Mouse (Mus musculus): ENCODE data around the gene Phldb3. TPM values are rescaled to one million over a fixed set of nuclear protein-coding genes. Genes with fewer than 3 reads are reported as not detected.

Gene Phldb3
- polyA plus RNA-seq, 1 experiment from 2014 or later, result 2.7 TPM

- ChIA-PET POLR2A (no interaction called here), CTCF (interaction anchor here (1.1 to 1.5 kb wide), 2 partner anchors 10 to 34 kb away, joined by 3 to 5 read pairs; no protein-coding TSS in a partner anchor)
- H3K27me3 ChIP-seq, result no peaks in the 10 kb centered on the region
- no peak for ATAC-seq
- TF ChIP-seq CTCF (IDR thresholded peaks at IDR 0.05), result no peak
- in situ Hi-C loops (cut with MboI; ENCODE audit: low pct_unique_long_range_greater_than_20kb), result no loop called here
- no peak for DNase-seq (ENCODE audit: low read depth, low spot score)
These were observed 18.4 kb downstream of the Phldb3 start for GRCm38 (mm10) chr7:24628685-24629610.

- DNase-seq (ENCODE audit: low read depth, low spot score) (no peak), ATAC-seq (no peak)
- POLR2A ChIA-PET, result no interaction called here
These were observed 19.1 kb downstream of the Phldb3 start for GRCm38 (mm10) chr7:24629672-24630071.

GRCm38 (mm10) chr7:24630116-24630880 lies 19.7 kb downstream of the Phldb3 start:
- H3K27me3 ChIP-seq, result no peaks in the 10 kb centered on the region
- ATAC-seq (no peak), DNase-seq (ENCODE audit: low read depth, low spot score) (no peak)
- no peak for TF ChIP-seq CTCF (IDR thresholded peaks at IDR 0.05)
- in situ Hi-C loops (cut with MboI; ENCODE audit: low pct_unique_long_range_greater_than_20kb), result no loop called here
- ChIA-PET CTCF (no interaction called here), POLR2A (no interaction called here)

More at GRCm38 (mm10) chr7:24629672-24630071, 19.1 kb downstream of the Phldb3 start:
- CTCF ChIA-PET, result no interaction called here
- in situ Hi-C loops (cut with MboI; ENCODE audit: low pct_unique_long_range_greater_than_20kb), result no loop called here
- no peaks in the 10 kb centered on the region for H3K27me3 ChIP-seq
- TF ChIP-seq CTCF (IDR thresholded peaks at IDR 0.05), result no peak

GRCm38 (mm10) chr7:24636264-24636663 lies 25.7 kb downstream of the Phldb3 start, which contains the start of gene Lypd3:
Lypd3 (plus strand) TSS chr7:24636550.
- in situ Hi-C loops (cut with MboI; ENCODE audit: low pct_unique_long_range_greater_than_20kb), result no loop called here
- H3K27me3 ChIP-seq, result peaks cover 19% of the 10 kb centered on the region

GRCm38 (mm10) chr7:24637046-24637445 lies 26.5 kb downstream of the Phldb3 start:
- DNase-seq (ENCODE audit: low read depth, low spot score) (no peak), ATAC-seq (no peak)
- in situ Hi-C loops (cut with MboI; ENCODE audit: low pct_unique_long_range_greater_than_20kb), result no loop called here
- CTCF ChIA-PET, result interaction anchor here (1.4 kb wide), 1 partner anchor 36 kb away, joined by 6 read pairs; no protein-coding TSS in a partner anchor
- POLR2A ChIA-PET, result no interaction called here
- peaks cover 19% of the 10 kb centered on the region for H3K27me3 ChIP-seq
- no peak for TF ChIP-seq CTCF (IDR thresholded peaks at IDR 0.05)

More at GRCm38 (mm10) chr7:24636264-24636663, 25.7 kb downstream of the Phldb3 start, which contains the start of gene Lypd3:
- CTCF ChIA-PET, result interaction anchor here (1.6 kb wide), 1 partner anchor 35 kb away, joined by 4 read pairs; no protein-coding TSS in a partner anchor
- no peak for TF ChIP-seq CTCF (IDR thresholded peaks at IDR 0.05)
- ATAC-seq, result no peak
- no peak for DNase-seq (ENCODE audit: low read depth, low spot score)
- POLR2A ChIA-PET, result interaction anchor here (0.9 kb wide), 1 partner anchor 36 kb away, joined by 3 read pairs; no protein-coding TSS in a partner anchor

- no peak for DNase-seq (ENCODE audit: low read depth, low spot score)
- ChIA-PET POLR2A (interaction anchor here (1.1 kb wide), 1 partner anchor 527 kb away, joined by 5 read pairs; no protein-coding TSS in a partner anchor), CTCF (interaction anchor here (1.2 to 1.4 kb wide), 3 partner anchors 15 to 37 kb away, joined by 4 to 6 read pairs (median 5); no protein-coding TSS in a partner anchor)
- peaks cover 19% of the 10 kb centered on the region for H3K27me3 ChIP-seq
- TF ChIP-seq CTCF (IDR thresholded peaks at IDR 0.05), result no peak
- in situ Hi-C loops (cut with MboI; ENCODE audit: low pct_unique_long_range_greater_than_20kb), result no loop called here
- ATAC-seq, result no peak
These were observed 27.7 kb downstream of the Phldb3 start for GRCm38 (mm10) chr7:24638026-24638856.

- POLR2A ChIA-PET, result no interaction called here
- peaks cover 19% of the 10 kb centered on the region for H3K27me3 ChIP-seq
- in situ Hi-C loops (cut with MboI; ENCODE audit: low pct_unique_long_range_greater_than_20kb), result no loop called here
- ATAC-seq (no peak), DNase-seq (ENCODE audit: low read depth, low spot score) (no peak)
- TF ChIP-seq CTCF (IDR thresholded peaks at IDR 0.05), result no peak
- CTCF ChIA-PET, result no interaction called here
These were observed 29.9 kb downstream of the Phldb3 start for GRCm38 (mm10) chr7:24640450-24640849.

GRCm38 (mm10) chr7:24642491-24642890 lies 31.9 kb downstream of the Phldb3 start:
- ChIA-PET POLR2A (no interaction called here), CTCF (interaction anchor here (0.7 to 3.0 kb wide), 6 partner anchors 11 to 50 kb away, joined by 3 to 21 read pairs (median 5); no protein-coding TSS in a partner anchor)
- DNase-seq (ENCODE audit: low read depth, low spot score), result no peak
- no peak for ATAC-seq
- in situ Hi-C loops (cut with MboI; ENCODE audit: low pct_unique_long_range_greater_than_20kb), result no loop called here
- H3K27me3 ChIP-seq, result peaks cover 13% of the 10 kb centered on the region
- peak; percentile 82 for TF ChIP-seq CTCF (IDR thresholded peaks at IDR 0.05)

- TF ChIP-seq CTCF (IDR thresholded peaks at IDR 0.05), result no peak
- no peak for ATAC-seq
- in situ Hi-C loops (cut with MboI; ENCODE audit: low pct_unique_long_range_greater_than_20kb), result no loop called here
- H3K27me3 ChIP-seq, result peaks cover 10% of the 10 kb centered on the region
- DNase-seq (ENCODE audit: low read depth, low spot score), result no peak
- CTCF ChIA-PET, result interaction anchor here (1.0 kb wide), 1 partner anchor 9 kb away, joined by 5 read pairs; no protein-coding TSS in a partner anchor
- POLR2A ChIA-PET, result no interaction called here
These were observed 33.9 kb downstream of the Phldb3 start for GRCm38 (mm10) chr7:24644492-24644891.
